Mouse (Mus musculus) midbrain, embryonic 14.5 days (tissue): ENCODE measurements around the gene Saysd1. TPM values are rescaled to one million over a fixed set of nuclear protein-coding genes. Genes with fewer than 3 reads are reported as not detected.

ENCODE experiments used
- ATAC-seq: fragments of 200-750 bp; cut with Nextera tagmentation; 2 replicates; pipeline ENCODE4 v1.8.0; 2017; ENCODE audit warnings: moderate number of reproducible peaks, moderate library complexity; ENCODE audit not compliant: low FRiP score, low TSS enrichment
- DNase-seq: peaks from one replicate; pipeline ENCODE4 v3.0.0-alpha.2; 2015
- H3K27ac ChIP-seq: fragments of 300-500 bp; sonication (generic); replicated peaks from 2 replicates; pipeline ENCODE4 v1.5.1; 2014; ENCODE audit warnings: mild to moderate bottlenecking, low read depth, low read length, moderate library complexity
- H3K27me3 ChIP-seq: fragments of 300-500 bp; sonication (generic); 2 replicates; pipeline ENCODE4 v1.6.1; 2014; ENCODE audit warnings: low read length, control low read depth, mixed read lengths; ENCODE audit not compliant: control insufficient read depth, insufficient read depth
- H3K36me3 ChIP-seq: fragments of 300-500 bp; sonication (generic); 2 replicates; pipeline ENCODE4 v1.6.1; 2014; ENCODE audit warnings: low read length, control low read depth; ENCODE audit not compliant: control insufficient read depth, insufficient read depth
- H3K4me1 ChIP-seq: fragments of 300-500 bp; sonication (generic); 2 replicates; pipeline ENCODE4 v1.6.1; 2014; ENCODE audit warnings: mild to moderate bottlenecking, antibody characterized with exemption, low read length, control low read depth; ENCODE audit not compliant: control insufficient read depth, insufficient read depth
- H3K4me2 ChIP-seq: fragments of 300-500 bp; sonication (generic); 2 replicates; pipeline ENCODE4 v1.6.1; 2014; ENCODE audit warnings: mild to moderate bottlenecking, low read length, moderate library complexity
- H3K4me3 ChIP-seq: fragments of 300-500 bp; sonication (generic); replicated peaks from 2 replicates; pipeline ENCODE4 v1.5.1; 2014; ENCODE audit warnings: low read depth, low read length
- H3K9ac ChIP-seq: fragments of 300-500 bp; sonication (generic); replicated peaks from 2 replicates; pipeline ENCODE4 v1.6.1; 2014; ENCODE audit warnings: mild to moderate bottlenecking, low read length, moderate library complexity
- H3K9me3 ChIP-seq: fragments of 300-500 bp; sonication (generic); 2 replicates; pipeline ENCODE4 v1.6.1; 2016; ENCODE audit warnings: low read length, control low read depth, mixed read lengths; ENCODE audit not compliant: control insufficient read depth
- WGBS: fragments of 180-500 bp; shearing (Covaris S2); extraction: QIAGEN DNeasy Blood & Tissue Kit; methylation state at CpG from one replicate; pipeline ENCODE4 v1.1.7; 2014; 5-methylcytosine and 5-hydroxymethylcytosine counted together
- polyA plus RNA-seq: library from polyadenylated mRNA; unstranded; fragments of >200 nt; fragmentation: Nextera tagmentation; extraction: Ambion mirVana; gene quantifications from 2 replicates; pipeline ENCODE4 v1.2.1, GENCODE M21; 2014

Saysd1 gene
- polyA plus RNA-seq, 1 experiment from 2014 or later = 13.7 TPM

GRCm38 (mm10) chr14:20171840-20172239 lies 33.5 kb upstream of the Saysd1 start:
- Histone ChIP-seq H3K27me3 (no peaks in the 10 kb centered on the region), H3K36me3 (no peaks in the 10 kb centered on the region), H3K4me1 (no peaks in the 10 kb centered on the region), H3K4me3 (no peak overlapping the region), H3K9ac (no peak overlapping the region), H3K27ac (no peak overlapping the region), H3K9me3 (no peaks in the 10 kb centered on the region), H3K4me2 (no peak overlapping the region)
- 73% methylated on average over 3 of the region's 3 CpGs for WGBS
- DNase-seq = peak; percentile 46
- no peak for ATAC-seq

- ATAC-seq = no peak
- H3K4me1 ChIP-seq = no peaks in the 10 kb centered on the region
- no peak overlapping the region for H3K27ac ChIP-seq
- H3K9me3 ChIP-seq = no peaks in the 10 kb centered on the region
- H3K9ac ChIP-seq = no peak overlapping the region
- H3K36me3 ChIP-seq = no peaks in the 10 kb centered on the region
- DNase-seq = no peak
- H3K4me2 ChIP-seq = no peak overlapping the region
- H3K27me3 ChIP-seq = no peaks in the 10 kb centered on the region
- 91% methylated on average over 4 of the region's 4 CpGs for WGBS
- no peak overlapping the region for H3K4me3 ChIP-seq
These were observed 30.9 kb upstream of the Saysd1 start for GRCm38 (mm10) chr14:20169251-20169650.

- DNase-seq = no peak
- Histone ChIP-seq H3K9me3 (no peaks in the 10 kb centered on the region), H3K4me1 (no peaks in the 10 kb centered on the region), H3K4me2 (no peak overlapping the region), H3K36me3 (no peaks in the 10 kb centered on the region), H3K27me3 (no peaks in the 10 kb centered on the region), H3K27ac (no peak overlapping the region), H3K4me3 (no peak overlapping the region), H3K9ac (no peak overlapping the region)
- no peak for ATAC-seq
- 79% methylated on average over 1 of the region's 1 CpGs for WGBS
These were observed 30.1 kb upstream of the Saysd1 start for GRCm38 (mm10) chr14:20168478-20168877.

- Histone ChIP-seq H3K9me3 (no peaks in the 10 kb centered on the region), H3K4me1 (no peaks in the 10 kb centered on the region), H3K4me2 (no peak overlapping the region), H3K9ac (no peak overlapping the region), H3K27ac (no peak overlapping the region), H3K36me3 (no peaks in the 10 kb centered on the region), H3K4me3 (no peak overlapping the region), H3K27me3 (no peaks in the 10 kb centered on the region)
- ATAC-seq = no peak
- 90% methylated on average over 2 of the region's 2 CpGs for WGBS
- no peak for DNase-seq
These were observed 29.7 kb upstream of the Saysd1 start for GRCm38 (mm10) chr14:20168054-20168453.

DNA sequence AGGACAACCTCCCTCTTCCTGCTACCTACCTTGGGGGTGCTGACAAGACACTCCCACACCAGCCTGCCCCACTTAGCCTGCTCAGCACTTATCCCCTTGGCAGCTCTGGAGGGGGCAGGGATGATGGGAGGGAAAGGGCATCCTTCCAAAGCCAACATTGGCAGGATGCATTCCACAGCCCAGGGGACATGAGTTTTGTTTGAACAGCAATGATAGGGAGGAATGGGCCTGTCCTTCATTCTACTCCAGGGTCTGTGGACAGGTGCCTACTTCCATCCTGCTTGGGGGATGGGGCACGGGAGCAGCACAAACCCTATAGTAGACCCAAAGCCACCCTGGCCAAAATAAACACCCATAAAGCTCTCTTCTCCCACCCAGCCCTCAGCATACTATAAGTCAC lies 27.1 kb upstream of the Saysd1 start:
- no peaks in the 10 kb centered on the region for H3K36me3 ChIP-seq
- H3K4me1 ChIP-seq = no peaks in the 10 kb centered on the region
- ATAC-seq = no peak
- WGBS = 83% methylated on average over 1 of the region's 1 CpGs
- H3K4me3 ChIP-seq = no peak overlapping the region
- no peaks in the 10 kb centered on the region for H3K9me3 ChIP-seq
- no peaks in the 10 kb centered on the region for H3K27me3 ChIP-seq
- DNase-seq = no peak
- H3K4me2 ChIP-seq = no peak overlapping the region
- H3K9ac ChIP-seq = no peak overlapping the region
- H3K27ac ChIP-seq = no peak overlapping the region

GRCm38 (mm10) chr14:20164438-20164837 lies 26.1 kb upstream of the Saysd1 start:
- no peak overlapping the region for H3K4me2 ChIP-seq
- H3K36me3 ChIP-seq = no peaks in the 10 kb centered on the region
- DNase-seq (no peak), ATAC-seq (no peak)
- WGBS = 94% methylated on average over 7 of the region's 7 CpGs
- H3K9me3 ChIP-seq = no peaks in the 10 kb centered on the region
- no peaks in the 10 kb centered on the region for H3K4me1 ChIP-seq
- H3K4me3 ChIP-seq = no peak overlapping the region
- no peaks in the 10 kb centered on the region for H3K27me3 ChIP-seq
- no peak overlapping the region for H3K27ac ChIP-seq
- no peak overlapping the region for H3K9ac ChIP-seq

- 90% methylated on average over 6 of the region's 6 CpGs for WGBS
- DNase-seq (no peak), ATAC-seq (no peak)
- no peak overlapping the region for H3K4me2 ChIP-seq
- H3K36me3 ChIP-seq = no peaks in the 10 kb centered on the region
- no peak overlapping the region for H3K9ac ChIP-seq
- H3K27me3 ChIP-seq = no peaks in the 10 kb centered on the region
- no peak overlapping the region for H3K4me3 ChIP-seq
- no peak overlapping the region for H3K27ac ChIP-seq
- H3K9me3 ChIP-seq = no peaks in the 10 kb centered on the region
- no peaks in the 10 kb centered on the region for H3K4me1 ChIP-seq
These were observed 24.4 kb upstream of the Saysd1 start for GRCm38 (mm10) chr14:20162686-20163085.

- no peaks in the 10 kb centered on the region for H3K9me3 ChIP-seq
- no peak overlapping the region for H3K27ac ChIP-seq
- no peaks in the 10 kb centered on the region for H3K27me3 ChIP-seq
- H3K36me3 ChIP-seq = no peaks in the 10 kb centered on the region
- no peak overlapping the region for H3K4me3 ChIP-seq
- ATAC-seq (no peak), DNase-seq (no peak)
- no peaks in the 10 kb centered on the region for H3K4me1 ChIP-seq
- 72% methylated on average over 8 of the region's 8 CpGs for WGBS
- H3K4me2 ChIP-seq = no peak overlapping the region
- no peak overlapping the region for H3K9ac ChIP-seq
These were observed 20.7 kb upstream of the Saysd1 start for GRCm38 (mm10) chr14:20158727-20159681.

- Histone ChIP-seq H3K4me2 (no peak overlapping the region), H3K27ac (no peak overlapping the region), H3K27me3 (no peaks in the 10 kb centered on the region), H3K36me3 (no peaks in the 10 kb centered on the region), H3K9ac (no peak overlapping the region), H3K4me1 (no peaks in the 10 kb centered on the region), H3K9me3 (no peaks in the 10 kb centered on the region), H3K4me3 (no peak overlapping the region)
- WGBS = 94% methylated on average over 10 of the region's 10 CpGs
- no peak for DNase-seq
- no peak for ATAC-seq
These were observed 19.3 kb upstream of the Saysd1 start for GRCm38 (mm10) chr14:20157595-20157994.
